Mouse (Mus musculus): ENCODE data around the gene Ephb2.

The Ephb2 gene

DNA sequence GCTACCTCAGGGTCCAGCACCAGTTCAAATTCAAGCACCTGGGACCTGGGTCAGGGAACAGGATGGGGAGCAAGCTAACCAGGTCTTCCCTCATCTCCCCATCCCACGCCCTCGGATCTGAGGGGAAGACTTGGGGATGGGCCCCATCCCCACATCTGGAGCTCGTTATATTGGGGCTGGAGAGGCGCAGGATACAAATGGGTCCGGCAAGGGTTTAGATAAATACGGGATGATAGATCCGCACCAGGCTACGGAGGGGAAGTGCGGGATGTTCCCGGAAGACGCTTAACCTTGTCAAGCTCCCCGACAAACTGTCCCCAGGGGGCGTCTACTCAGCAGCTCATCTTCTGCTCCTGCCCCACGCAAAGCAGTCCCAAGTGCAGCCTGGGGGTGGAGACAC, 35.4 kb downstream of the Ephb2 start:
- DNase-seq = no peak

DNA sequence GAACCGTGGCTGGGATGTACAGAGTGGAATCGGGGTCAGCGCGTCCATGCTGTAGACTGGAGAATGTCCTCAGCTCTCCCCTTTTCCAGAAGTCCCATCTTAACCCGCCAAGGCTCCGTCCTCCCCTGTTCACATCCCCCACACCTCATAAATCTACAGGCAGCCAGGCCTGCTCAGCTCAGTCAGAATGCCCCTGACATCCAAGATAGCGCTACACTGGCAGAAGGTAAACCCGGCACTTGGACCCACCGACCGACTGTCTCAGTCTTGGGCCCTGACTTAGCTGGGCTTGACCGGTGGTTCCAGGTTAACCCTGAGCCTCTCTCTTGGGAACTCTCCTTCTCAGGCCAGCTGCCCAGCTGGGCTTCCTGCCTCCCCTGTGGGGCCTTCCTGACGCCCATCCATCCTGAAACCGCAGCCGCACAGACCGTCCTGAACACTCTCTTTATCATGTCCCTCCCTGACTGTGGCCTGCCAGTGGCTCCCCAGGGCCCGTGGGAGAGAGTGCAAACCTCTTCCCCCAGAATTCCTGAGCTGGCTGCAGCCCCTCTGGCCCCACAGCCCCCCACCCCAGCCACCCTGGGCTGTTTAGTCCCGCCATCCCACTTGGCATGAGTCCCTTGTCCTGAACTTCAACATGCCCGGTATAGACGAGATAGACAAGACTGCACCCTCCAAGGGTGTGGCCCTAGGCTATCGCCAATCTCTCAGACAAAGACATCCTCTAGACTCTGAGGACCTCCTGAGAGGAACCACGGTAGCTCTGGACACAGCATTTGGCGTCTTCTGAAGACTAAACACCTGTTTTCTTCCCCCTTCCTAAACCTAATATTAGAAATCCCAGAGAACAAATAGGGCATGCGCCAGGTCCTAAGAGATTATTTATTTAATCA, 37.9 kb downstream of the Ephb2 start:
- DNase-seq = no peak

DNA sequence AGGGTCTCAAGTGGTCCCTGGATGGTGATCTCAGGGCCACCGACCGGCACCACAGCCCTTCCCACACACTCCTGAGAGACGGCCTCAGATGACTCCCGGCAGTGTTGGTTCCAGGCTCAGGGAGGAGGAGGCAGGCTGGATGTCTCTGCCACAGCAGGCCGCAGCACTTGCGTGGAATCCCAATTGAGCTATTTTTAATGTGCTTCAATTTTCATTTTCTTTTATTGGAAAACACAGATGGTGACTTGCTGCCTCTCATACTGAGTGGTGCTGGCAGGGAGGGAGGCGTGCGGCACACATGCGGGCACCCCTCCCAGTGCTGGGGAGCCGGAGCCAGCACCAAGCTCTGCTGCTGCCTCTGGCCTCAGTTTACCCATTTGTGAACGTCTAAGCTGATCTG, 42.5 kb downstream of the Ephb2 start:
- no peak for DNase-seq

DNA sequence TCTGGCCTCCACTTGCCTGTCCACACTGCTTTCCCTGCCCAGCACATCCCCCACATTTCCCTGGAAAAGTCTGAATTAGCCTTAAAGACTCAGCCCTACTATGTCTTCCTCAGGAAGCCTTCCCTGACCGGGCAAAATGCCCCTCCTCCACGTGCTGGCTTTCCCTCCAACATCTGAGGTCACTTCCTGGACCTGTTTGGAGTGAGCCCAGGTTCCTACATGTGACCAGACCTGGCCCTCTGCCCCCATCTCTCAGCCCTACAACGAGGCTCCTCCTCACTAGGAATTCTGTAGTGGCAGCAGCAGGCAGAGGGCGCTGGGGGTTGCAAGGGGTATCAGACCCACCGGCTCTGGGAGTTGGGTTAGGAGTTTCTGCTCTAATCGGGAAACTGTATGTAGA, 46.0 kb downstream of the Ephb2 start:
- DNase-seq = peak; percentile 81

DNA sequence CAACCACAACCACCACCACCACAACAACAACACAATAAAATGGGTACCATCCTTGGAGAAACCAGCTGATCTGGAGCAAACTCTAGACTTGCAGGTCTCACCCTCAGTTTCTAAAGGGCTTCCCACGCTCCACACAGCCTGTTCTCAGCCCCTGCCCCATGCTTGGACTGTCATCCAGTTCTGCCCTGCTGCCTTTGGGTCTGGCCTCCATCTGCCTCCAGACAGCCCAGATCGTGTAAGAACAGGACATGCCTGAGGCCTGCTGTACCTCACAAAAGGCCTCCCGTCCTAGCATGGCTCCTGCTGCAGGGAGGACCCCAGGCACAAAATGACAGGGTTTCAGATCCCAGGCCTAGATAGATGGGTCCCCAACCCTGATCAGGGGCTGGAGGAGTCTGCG, 48.4 kb downstream of the Ephb2 start:
- DNase-seq = no peak

DNA sequence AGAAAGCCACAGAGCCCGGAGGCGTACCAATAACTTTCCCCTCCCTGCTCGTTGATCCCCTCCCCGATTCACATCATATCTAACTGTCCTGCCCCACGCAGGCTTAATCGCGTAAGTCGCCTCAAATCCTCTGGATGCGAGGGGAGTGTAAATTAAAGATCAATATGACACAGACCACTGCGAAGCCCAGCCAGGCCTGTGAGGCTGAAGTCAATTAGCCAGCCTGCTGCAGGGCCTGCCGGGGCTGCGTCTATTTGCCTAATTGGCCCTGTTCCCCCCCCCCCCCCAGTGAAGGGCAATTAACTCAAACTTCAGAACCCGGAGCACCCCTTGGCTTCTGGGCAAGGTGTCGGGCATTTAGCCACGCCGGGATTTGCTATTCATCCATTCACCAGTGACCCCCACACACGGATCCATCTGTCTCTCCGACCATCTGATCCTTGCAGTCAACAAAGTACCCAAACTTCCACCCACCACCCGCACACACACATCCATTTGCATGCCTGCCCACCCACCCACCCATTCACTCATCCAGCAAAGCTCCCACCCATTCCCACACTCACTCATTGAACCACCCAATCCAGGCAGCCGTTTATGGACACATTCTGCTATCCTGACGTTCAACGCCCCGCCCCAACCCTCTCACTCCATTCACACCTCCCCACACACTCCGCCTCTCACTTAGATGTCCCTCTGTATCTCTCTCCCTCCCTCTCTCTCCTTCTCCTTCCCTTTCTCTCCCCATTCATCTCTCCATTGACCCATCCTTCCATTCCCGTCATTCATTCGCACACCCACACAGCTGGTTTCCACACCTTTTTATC, 49.1 kb downstream of the Ephb2 start:
- DNase-seq = no peak

DNA sequence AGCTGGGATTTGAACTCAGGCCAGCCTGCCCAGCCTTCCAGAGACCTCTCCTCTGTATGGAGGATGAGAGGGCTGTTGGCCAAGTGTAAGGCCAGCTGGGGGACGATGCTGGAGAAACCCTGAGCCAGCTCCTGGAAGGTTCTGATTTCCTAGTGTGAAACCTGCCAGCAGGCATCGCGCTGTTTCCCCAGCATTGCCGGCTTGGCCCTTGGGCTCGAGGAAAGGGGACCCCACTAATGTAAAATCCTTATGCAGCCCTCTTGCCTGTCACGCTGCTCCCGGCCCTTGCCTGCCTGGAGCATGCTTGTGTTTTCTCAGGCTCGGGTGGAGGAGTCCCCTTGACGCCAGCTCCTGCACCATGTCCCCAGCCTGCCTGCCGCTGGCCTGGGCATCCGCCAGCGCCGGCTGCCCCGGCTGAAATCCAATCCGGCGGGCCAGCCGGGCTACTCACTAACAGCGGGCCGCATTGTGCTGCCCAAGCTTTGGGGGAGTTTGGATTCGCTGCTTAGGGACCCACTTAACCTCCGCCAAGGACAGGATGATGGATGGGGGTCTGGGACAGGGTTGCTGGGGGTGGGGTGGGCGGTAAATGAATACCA, 52.1 kb downstream of the Ephb2 start:
- DNase-seq = peak; percentile 52

DNA sequence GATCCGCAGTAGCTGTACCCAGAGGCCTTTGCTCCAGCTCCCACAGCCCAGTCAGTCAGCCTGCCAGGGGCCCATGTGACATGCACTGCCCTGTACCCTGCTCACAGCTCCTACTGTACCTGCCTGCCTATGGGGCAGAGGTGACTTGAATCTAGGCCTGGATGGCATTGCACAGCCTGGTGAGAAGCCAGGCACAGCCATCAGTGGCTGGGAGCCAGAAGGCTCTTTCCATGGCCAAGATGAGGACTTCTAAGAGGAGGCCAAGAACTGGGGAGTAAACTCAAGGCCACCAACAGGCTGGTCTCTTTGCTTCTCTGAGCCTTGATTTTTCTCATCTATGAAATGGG, 53.2 kb downstream of the Ephb2 start:
- no peak for DNase-seq

DNA sequence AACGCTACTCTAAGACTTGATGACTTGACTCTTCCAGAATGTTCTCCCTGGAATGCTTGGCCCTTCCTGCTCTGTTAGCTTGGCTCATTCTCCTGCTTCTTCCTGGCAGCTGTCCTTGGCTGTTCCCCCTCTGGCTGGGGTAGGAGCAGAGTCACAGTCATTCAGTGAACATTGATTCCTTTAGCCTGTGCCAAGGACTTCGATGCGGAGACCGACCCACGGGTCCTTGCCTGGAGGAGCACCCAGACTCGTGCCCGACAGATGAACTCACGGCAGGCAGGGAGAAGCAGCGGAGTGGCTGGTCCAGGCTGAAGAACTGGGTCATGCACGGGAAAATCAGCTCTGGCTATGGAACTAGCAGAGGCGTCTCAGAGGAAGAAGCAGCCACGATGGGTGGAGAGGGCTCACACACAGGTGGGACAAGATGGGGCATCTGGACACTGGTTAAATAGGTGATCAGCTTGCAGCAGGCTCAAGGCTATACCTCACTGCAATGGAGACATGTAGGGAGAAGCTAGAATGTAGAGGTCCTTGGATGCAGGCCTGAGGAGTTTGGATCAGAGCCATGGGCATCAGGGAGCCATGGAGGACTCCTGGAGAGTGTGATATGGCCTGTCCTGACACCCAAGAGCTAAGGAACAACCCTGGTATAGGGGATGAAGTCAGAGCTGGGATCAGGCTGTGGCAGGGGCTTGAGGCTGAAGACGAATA, 53.8 kb downstream of the Ephb2 start:
- peak; percentile 69 for DNase-seq

DNA sequence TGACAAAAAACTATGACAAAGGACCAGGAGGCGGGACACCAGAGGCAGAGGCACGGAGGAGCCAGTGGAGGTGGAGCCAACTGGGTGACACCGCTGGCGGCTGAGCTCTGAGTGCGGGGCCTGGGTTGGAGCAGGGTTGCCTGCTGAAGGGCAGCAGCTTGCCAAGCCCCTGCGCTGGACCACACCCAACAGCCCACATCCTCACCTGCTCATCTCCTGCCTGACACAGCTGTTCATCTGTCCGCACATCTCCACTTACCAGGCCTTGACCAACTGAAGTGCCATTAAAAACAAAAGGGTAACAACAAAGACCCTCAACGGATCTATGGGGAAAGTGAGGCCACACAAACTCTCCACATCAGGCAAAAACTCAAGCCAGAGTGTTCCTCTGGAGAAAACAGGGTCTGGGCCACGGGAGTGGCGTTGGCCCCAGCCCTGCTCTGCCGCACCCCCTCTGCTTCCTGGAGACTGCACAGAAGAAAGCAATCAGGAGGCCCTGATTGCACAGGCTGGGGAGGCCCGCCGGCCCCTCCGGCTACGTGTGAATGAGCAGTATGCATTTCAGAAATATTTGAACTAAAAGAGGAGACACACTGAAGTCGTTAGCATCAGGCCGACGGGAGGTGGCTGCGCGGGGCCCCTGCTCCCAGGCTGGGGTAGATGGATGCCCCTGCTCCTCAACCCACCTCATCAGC, 55.4 kb downstream of the Ephb2 start:
- DNase-seq = no peak

DNA sequence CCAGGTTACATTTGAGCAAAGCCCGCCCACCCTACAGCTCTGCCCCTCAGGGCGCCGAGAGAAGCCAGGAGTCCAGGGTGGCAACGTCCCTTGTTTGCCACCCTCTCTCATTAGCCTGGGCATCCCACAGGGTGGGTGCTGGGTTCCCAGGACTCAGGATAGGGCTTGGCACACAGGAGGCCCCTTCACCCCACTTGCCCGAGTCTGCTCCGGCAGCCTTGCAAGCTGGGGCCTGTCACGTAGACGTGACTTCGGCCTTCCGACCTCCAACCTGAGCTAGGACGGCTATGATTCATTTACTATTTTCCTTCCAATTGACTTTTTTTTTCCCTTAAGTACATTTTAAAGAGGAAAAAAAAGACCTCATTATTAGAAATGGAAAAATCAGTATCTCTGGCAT, 56.6 kb downstream of the Ephb2 start:
- DNase-seq = no peak

DNA sequence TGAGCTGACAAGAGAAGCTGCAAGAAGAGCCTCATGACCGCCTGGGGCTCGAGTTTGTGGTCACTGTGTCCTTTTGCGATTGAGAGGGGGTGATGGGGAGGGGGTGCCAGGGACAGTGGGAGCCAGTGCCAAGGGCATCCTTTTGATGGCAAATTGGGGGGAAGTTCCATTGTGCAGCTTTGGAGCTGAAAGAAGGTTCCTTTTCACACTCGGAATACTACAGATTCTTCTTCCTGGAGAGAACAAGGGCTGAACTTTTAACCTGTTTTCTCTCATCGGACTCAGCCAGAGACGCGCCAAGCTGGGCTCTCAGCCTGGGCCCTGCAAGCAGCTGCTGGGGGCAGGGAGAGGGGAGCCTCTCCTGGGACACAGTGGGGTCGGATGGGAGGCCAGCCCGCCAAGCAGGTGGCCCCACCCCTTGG, 59.3 kb downstream of the Ephb2 start:
- DNase-seq = peak; percentile 38

DNA sequence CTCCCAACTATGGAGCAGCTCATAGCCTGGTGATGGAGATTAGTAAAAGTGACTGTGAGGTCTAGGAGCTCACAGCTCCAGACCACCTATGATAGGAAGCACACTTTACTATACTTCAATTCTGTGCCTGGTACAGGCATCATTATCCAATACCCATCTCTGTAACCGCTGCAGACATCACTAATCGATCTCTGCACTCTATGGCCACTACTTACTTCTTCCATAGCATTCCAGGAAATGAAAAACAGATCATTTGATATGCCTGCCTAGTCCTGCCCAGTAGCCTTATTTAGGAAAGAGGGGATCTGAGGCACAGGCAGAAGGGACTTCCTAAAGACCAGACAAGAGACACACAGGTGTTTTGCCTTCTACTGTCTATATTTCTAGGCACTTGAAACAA, 59.9 kb downstream of the Ephb2 start:
- no peak for DNase-seq

DNA sequence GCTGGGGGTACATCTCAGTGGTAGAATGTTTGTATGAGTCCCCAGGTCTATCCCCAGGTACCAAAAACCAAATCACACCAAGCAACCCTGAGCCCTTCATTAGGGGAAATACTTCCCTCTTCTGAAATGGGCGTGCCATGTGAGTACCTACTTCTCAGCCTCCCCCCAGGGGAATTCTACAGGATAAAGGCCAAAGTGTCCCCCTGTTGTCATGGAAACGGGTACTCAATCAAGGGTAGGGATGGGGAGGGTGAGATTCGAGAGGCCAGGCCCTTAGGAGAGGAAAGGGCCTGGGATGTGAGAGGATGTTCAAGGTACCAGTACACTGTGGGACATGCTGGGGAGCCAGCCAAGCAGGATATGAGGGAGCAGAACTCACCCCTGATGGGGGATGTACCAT, 61.6 kb downstream of the Ephb2 start:
- no peak for DNase-seq

DNA sequence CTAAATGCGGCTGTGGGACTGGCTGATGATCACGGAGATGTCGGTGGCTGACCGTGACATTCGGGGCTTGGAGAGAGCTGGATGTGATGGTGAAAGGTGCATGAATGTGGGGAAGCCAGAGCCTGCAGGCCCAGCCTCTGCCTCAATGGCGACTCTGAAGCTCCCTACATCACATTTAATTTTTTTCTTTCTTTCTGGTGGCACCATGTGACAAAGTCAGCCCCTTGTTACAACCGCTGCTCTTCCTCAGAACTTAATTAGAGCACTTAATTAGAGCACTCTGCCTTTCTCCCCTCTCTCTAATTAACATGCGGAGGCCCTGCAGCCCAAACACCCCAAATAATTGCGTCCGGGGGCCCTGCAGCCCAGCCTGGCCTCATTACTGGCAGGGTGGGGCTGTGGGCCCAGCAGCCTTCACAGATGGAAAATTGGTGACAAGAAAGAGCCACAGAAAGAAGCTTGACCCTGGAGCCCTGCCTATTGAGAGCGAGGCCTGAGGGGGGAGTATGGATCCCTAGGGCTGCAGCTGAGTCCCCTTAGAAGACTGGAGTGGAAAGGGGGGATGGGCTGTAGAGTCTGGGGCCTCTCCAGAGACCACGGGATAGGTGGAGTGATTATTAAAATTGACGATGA, 62.7 kb downstream of the Ephb2 start:
- DNase-seq = no peak

DNA sequence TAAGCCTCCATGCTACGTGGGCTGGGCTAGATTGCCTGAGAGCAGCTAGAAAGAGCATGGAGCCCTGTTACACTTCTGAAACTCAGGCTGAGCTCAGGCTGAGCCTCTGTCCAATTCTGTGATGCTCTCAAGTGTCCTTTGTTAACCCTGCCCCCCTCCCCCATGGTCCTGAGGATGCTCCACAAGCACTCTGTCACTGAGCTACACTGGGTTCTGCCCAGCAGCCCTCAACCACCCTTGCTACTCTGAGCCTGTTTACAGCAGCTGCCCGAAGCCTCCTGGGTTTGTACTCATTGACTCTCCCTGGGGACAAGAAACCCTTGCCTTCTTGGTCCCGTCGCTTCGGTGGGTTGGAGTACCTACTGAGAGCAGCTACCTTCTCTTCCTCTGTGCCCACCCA, 63.5 kb downstream of the Ephb2 start:
- no peak for DNase-seq

DNA sequence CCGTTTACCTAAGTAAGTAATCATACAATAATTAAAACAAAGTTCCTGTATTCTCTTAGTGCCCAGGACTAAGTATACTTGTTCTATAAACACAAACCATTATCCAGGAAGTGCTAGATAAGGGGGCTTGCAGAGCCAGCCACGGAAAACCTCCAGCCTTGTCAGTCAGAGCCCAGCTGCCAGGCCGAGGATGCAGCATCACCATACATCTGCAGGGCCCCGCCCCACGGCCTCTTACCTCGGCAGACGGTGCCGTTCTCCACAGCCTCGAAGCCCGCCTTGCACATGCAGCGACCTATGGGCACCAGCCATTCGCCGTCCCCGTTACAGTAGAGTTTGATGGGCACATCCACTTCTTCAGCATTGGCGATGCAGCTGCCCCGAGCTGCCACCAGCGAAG, 65.1 kb downstream of the Ephb2 start:
- DNase-seq = no peak

DNA sequence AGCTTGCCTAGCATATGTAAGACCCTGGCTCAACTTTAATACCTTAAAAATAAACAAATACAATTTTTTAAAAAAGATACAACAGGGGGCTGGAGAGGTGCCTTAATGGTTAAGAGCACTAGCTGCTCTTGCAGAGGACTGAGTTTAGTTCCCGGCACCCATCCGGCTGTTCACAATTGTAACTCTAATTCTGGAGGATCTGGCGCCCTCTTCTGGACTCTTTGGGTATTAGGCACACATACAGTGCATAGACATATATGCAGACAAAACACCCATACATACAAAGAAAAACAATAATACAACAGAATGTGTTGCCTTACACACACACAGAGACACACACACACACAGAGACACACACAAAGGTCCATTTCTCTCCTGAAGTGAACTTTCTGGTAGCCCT, 67.3 kb downstream of the Ephb2 start:
- no peak for DNase-seq

DNA sequence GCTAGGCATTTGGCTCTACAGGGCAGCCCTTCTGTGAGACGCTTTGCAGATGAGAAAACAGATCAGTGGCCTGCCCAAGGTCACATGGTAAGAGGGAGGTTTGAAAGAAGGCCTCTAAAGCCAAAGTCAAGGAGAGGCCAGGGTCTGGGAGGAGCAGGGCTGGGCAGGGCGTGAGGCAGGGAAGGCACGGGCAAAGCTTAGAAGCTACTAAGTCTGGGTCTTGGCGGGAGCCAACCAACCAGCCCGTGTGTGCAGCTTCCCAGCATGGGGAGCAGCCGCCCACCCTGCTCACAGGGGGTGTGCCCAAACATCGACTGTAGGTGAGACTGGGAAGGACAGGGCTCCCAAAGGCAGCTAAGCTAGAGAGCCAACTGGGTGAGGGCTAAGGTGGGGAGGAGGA, 70.7 kb downstream of the Ephb2 start:
- DNase-seq = no peak

DNA sequence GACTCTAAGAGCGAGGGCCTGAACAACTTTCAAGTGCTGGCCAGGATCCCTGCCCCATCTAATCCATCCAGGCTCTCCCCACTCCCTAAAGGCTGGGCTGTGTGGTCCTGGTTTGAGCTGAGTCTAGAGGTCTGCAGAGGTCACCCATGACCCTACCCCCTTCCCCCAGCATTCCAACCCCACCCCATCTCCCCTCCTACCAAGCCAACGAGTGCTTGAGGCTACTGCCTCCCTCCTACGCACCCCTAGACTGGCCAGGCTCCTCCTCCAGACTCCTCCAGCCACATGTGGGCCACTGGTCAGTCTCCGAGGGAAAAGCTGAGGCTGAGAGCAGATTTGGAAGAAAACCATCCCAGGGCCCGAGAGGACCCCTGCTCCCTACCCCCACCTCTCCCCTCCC, 72.4 kb downstream of the Ephb2 start:
- no peak for DNase-seq

DNA sequence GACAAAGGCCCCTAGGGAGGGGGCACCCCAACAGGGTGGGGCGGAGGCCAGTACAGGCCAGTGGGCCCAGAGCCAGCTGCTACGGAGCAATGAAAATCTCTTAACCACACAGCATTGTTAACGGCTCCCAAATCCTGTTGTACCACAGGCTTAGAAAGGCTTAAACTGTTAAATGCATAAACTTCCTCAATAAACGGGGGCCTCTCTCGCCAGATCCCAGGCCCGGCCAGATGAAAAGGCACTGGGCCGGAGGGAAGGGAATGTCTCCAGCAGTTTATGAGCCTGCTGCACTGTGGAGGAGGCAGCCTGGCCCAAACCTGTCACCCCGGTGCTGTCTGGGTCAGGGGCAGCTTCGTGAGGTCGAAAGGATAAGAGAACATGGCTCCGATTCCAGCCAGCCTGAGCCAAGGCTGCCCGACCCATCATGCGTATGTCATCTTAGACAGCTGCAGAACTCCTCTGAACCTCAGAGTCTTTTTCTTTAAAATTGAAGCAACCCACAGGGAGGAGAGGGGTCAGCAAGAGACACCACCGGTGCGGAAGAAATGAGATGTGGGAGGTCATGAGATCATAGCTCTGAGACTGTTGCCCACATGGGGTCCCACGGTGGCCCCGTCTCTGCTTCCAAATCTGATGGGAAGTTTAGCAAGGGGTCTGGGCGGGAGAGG, 73.9 kb downstream of the Ephb2 start:
- no peak for DNase-seq

DNA sequence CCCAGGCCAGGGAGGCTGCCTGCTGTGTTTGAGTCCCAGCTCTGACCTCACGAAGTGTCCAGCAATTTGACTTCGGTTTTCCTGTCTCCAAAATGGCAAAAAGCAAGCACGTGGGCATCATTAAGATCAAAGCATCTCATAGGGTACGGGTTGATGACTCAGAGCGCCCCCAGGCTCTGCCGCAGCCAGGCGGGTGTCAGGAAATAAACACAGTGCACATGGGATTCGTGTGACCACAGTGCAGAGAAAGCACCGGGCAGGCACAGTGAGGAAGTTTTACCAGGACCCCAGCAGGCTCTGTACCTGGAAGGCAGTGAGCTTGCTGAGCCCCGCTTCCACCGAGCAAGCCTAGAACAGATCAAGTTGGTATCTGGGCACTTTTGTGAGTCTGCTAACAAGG, 74.9 kb downstream of the Ephb2 start:
- no peak for DNase-seq
